Mouse (Mus musculus) left cerebral cortex, postnatal 4 days (tissue): Measurements from ENCODE around the gene Rnf113a1. TPM values are rescaled to one million over a fixed set of nuclear protein-coding genes. Genes with fewer than 3 reads are reported as not detected.
"Not testable (repeated sequence)": the region's sequence is repeated elsewhere in the genome, so short reads cannot be mapped to it uniquely, and the experiment has no call there.

Source experiments
- DNase-seq: peaks from one replicate; pipeline ENCODE4 v3.0.0-alpha.2; 2022
- intact Hi-C: fragments of 180-260 bp; cut with DNase I; formaldehyde crosslinking; loops from one replicate; pipeline ENCODE4 v1.15.1; 2025
- total RNA-seq, 2 experiments: library from RNA; stranded (reverse); gene quantifications; 2 replicates each; pipeline ENCODE4 v1.2.3; 2021

The Rnf113a1 gene
- total RNA-seq = 1 to 10 TPM; 8.8 to 9.0 TPM

- intact Hi-C loops = no loop called here
Observed at GRCm38 (mm10) chrX:37191105-37191743, at the start of gene Rnf113a1, which contains the start of gene Ndufa1. Gene Rnf113a1, plus strand, starts transcription at chrX:37191245. Gene Ndufa1, minus strand, starts transcription at chrX:37191163.

GRCm38 (mm10) chrX:37141732-37142131 is 49.3 kb upstream of the Rnf113a1 start:
- DNase-seq = no peak
- intact Hi-C loops = no loop called here

More at GRCm38 (mm10) chrX:37191105-37191743, at the start of gene Rnf113a1, which contains the start of gene Ndufa1:
- DNase-seq = peak; percentile 84

- DNase-seq, intact Hi-C loops: not testable (repeated sequence)
Observed at GRCm38 (mm10) chrX:37144498-37144897, 46.5 kb upstream of the Rnf113a1 start.

GRCm38 (mm10) chrX:37144954-37145353 is 46.1 kb upstream of the Rnf113a1 start:
- peak; percentile 19 for DNase-seq
- intact Hi-C loops = no loop called here

GRCm38 (mm10) chrX:37157839-37158238 is 33.2 kb upstream of the Rnf113a1 start:
- no peak for DNase-seq

GRCm38 (mm10) chrX:37161169-37161568 is 29.9 kb upstream of the Rnf113a1 start:
- DNase-seq = no peak
- intact Hi-C loops = no loop called here

More at GRCm38 (mm10) chrX:37157839-37158238, 33.2 kb upstream of the Rnf113a1 start:
- intact Hi-C loops = no loop called here

- no peak for DNase-seq
- intact Hi-C loops = no loop called here
Observed at GRCm38 (mm10) chrX:37163115-37163514, 27.9 kb upstream of the Rnf113a1 start.

- DNase-seq = peak; percentile 12
- intact Hi-C loops = no loop called here
Observed at GRCm38 (mm10) chrX:37167085-37167484, 24.0 kb upstream of the Rnf113a1 start.

- DNase-seq = no peak
- intact Hi-C loops = no loop called here
Observed at GRCm38 (mm10) chrX:37168742-37169141, 22.3 kb upstream of the Rnf113a1 start, which contains the start of gene Akap14. Gene Akap14, minus strand, starts transcription at chrX:37168842.

- intact Hi-C loops = not testable (repeated sequence)
Observed at GRCm38 (mm10) chrX:37184401-37184800, 6.6 kb upstream of the Rnf113a1 start.

GRCm38 (mm10) chrX:37190755-37191104 is 315 bp upstream of the Rnf113a1 start:
- intact Hi-C loops = no loop called here
- no peak for DNase-seq

More at GRCm38 (mm10) chrX:37184401-37184800, 6.6 kb upstream of the Rnf113a1 start:
- DNase-seq = not testable (repeated sequence)

GRCm38 (mm10) chrX:37191744-37192379 is 817 bp downstream of the Rnf113a1 start:
- intact Hi-C loops = no loop called here
- peak; percentile 3 for DNase-seq

GRCm38 (mm10) chrX:37198676-37199075 is 7.6 kb downstream of the Rnf113a1 start:
- no peak for DNase-seq
- intact Hi-C loops = no loop called here

GRCm38 (mm10) chrX:37210941-37211340 is 19.9 kb downstream of the Rnf113a1 start, which contains the start of gene Gm9:
Gene Gm9, minus strand, starts transcription at chrX:37211041.
- intact Hi-C loops = no loop called here

GRCm38 (mm10) chrX:37222158-37222557 is 31.1 kb downstream of the Rnf113a1 start, which contains the start of gene Rhox1:
Gene Rhox1, minus strand, starts transcription at chrX:37222258.
- intact Hi-C loops, DNase-seq: not testable (repeated sequence)

More at GRCm38 (mm10) chrX:37210941-37211340, 19.9 kb downstream of the Rnf113a1 start, which contains the start of gene Gm9:
- no peak for DNase-seq

Other genes with a start within 250 kb of the Rnf113a1 start
- 10 to 100 TPM; 91.6 to 96.5 TPM for gene Sept6, start 199.5 kb upstream of the Rnf113a1 start, total RNA-seq
- not detected for gene Sowahd, start 142.4 kb upstream of the Rnf113a1 start, total RNA-seq
- 100 to 1,000 TPM; 500 to 550 TPM for gene Rpl39, start 105.8 kb upstream of the Rnf113a1 start, total RNA-seq
- gene Upf3b, start 80.9 kb upstream of the Rnf113a1 start, total RNA-seq = 10 to 100 TPM; 23.2 to 27.6 TPM
- gene Nkap, start 64.5 kb upstream of the Rnf113a1 start, total RNA-seq = 10 to 100 TPM; 19.8 to 25.8 TPM
- under 1 TPM in 1 of 2 experiments, not detected in 1; 0.20 TPM for gene Akap14, start 22.4 kb upstream of the Rnf113a1 start, total RNA-seq
- 100 to 1,000 TPM; 159 to 172 TPM for gene Ndufa1, start 82 bp upstream of the Rnf113a1 start, total RNA-seq
- gene Gm9, start 19.8 kb downstream of the Rnf113a1 start, total RNA-seq = not detected
- not detected for gene Rhox1, start 31.0 kb downstream of the Rnf113a1 start, total RNA-seq
- gene Rhox2a, start 53.7 kb downstream of the Rnf113a1 start, total RNA-seq = not detected
- gene Rhox3a, start 58.7 kb downstream of the Rnf113a1 start, total RNA-seq = not detected
- gene Rhox4a, start 74.1 kb downstream of the Rnf113a1 start, total RNA-seq = not detected
- gene Rhox3a2, start 188.8 kb downstream of the Rnf113a1 start, total RNA-seq = not detected
- not detected for gene Rhox4a2, start 199.6 kb downstream of the Rnf113a1 start, total RNA-seq
- not detected for gene Rhox2b, start 220.8 kb downstream of the Rnf113a1 start, total RNA-seq
- gene Rhox4b, start 241.2 kb downstream of the Rnf113a1 start, total RNA-seq = not detected